Comparison of ENCODE assay signal across 14 mouse cellular contexts in the genomic region with DNA sequence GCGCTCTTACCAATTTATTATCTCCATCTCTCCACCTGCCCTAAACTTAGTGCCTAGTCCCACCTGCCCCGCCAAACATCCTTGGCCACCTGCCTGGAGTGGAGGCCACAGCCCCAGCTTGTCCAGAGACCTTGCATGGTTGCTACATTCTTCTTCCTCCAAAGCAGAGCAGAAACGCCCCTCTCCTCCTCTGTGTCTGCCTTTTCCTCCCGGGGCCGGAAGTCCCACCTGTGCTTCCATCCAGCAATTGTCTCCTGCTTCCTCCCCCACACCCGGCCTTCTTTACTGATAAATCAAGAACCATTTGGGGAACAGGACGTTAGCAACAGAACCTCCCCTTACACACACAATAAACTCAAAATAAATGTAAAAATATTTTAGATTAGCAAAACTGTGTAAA.
"Had no signal": no experiment of that assay in that cellular context is flagged by ENCODE, and none has a peak within 500 bp of the region (broad histone marks: within the 10 kb centered on the region; RNA-seq: fewer than 3 reads in every experiment).

No protein-coding gene starts in this region.

- H3K27ac ChIP-seq: limb, embryonic 10.5 days; liver, embryonic 12.5 days; midbrain, embryonic 10.5 days; neural tube, embryonic 13.5 days; stomach, embryonic 15.5 days had no signal

- H3K9me3 ChIP-seq: limb, embryonic 10.5 days; liver, embryonic 12.5 days; midbrain, embryonic 10.5 days; neural tube, embryonic 13.5 days; stomach, embryonic 15.5 days had no signal

- H3K4me1 ChIP-seq: limb, embryonic 10.5 days; liver, embryonic 12.5 days; midbrain, embryonic 10.5 days; neural tube, embryonic 13.5 days; stomach, embryonic 15.5 days had no signal

- DNase-seq: kidney, adult 9 months; kidney, postnatal 10 days; lung, embryonic 14.5 days; lung, postnatal 10 days; lung, postnatal 4 days; right cerebral cortex, postnatal 14 days; thymus, adult 2 months; thymus, postnatal 25 days had no signal

- H3K4me2 ChIP-seq: liver, embryonic 12.5 days; lung, embryonic 14.5 days; neural tube, embryonic 13.5 days; stomach, embryonic 15.5 days had no signal

- H3K9ac ChIP-seq: liver, embryonic 12.5 days; lung, embryonic 14.5 days; neural tube, embryonic 13.5 days; stomach, embryonic 15.5 days had no signal

- H3K27me3 ChIP-seq: liver, embryonic 12.5 days; neural tube, embryonic 13.5 days; stomach, embryonic 15.5 days had no signal

- H3K4me3 ChIP-seq: limb, embryonic 10.5 days; liver, embryonic 12.5 days; midbrain, embryonic 10.5 days; neural tube, embryonic 13.5 days; stomach, embryonic 15.5 days had no signal

- ATAC-seq: liver, embryonic 12.5 days; midbrain, embryonic 16.5 days had no signal

- H3K36me3 ChIP-seq: limb, embryonic 10.5 days; liver, embryonic 12.5 days; midbrain, embryonic 10.5 days; neural tube, embryonic 13.5 days; stomach, embryonic 15.5 days had no signal
